Mouse (Mus musculus) heart, postnatal 0 days (tissue): ENCODE results near the gene Nrxn1. TPM values are rescaled to one million over a fixed set of nuclear protein-coding genes. Genes with fewer than 3 reads are reported as not detected.

ENCODE experiments used
- ATAC-seq: fragments of 200-750 bp; cut with Nextera tagmentation; 2 replicates; pipeline ENCODE4 v1.8.0; 2017; ENCODE audit warnings: low read depth, moderate number of reproducible peaks, moderate library complexity; ENCODE audit not compliant: insufficient read depth
- DNase-seq: peaks from one replicate; pipeline ENCODE4 v3.0.0-alpha.2; 2016; ENCODE audit warnings: low spot score
- H3K27ac ChIP-seq: fragments of 300-500 bp; sonication (generic); 2 replicates; pipeline ENCODE4 v1.5.1; 2014; ENCODE audit warnings: low read depth, mild to moderate bottlenecking
- H3K27me3 ChIP-seq: fragments of 300-500 bp; sonication (generic); 2 replicates; pipeline ENCODE4 v1.6.1; 2014; ENCODE audit warnings: low read length, mixed read lengths; ENCODE audit not compliant: control insufficient read depth, insufficient read depth
- H3K36me3 ChIP-seq: fragments of 300-500 bp; sonication (generic); replicated peaks from 2 replicates; pipeline ENCODE4 v1.6.1; 2014; ENCODE audit warnings: low read length, mixed read lengths; ENCODE audit not compliant: control insufficient read depth, insufficient read depth
- H3K4me1 ChIP-seq: fragments of 300-500 bp; sonication (generic); 2 replicates; pipeline ENCODE4 v1.6.1; 2014; ENCODE audit warnings: antibody characterized with exemption; ENCODE audit not compliant: control insufficient read depth, insufficient read depth
- H3K4me2 ChIP-seq: fragments of 300-500 bp; sonication (generic); 2 replicates; pipeline ENCODE4 v1.6.1; 2014; ENCODE audit warnings: low read depth, mild to moderate bottlenecking, low read length, moderate library complexity
- H3K4me3 ChIP-seq: fragments of 300-500 bp; sonication (generic); 2 replicates; pipeline ENCODE4 v1.5.1; 2014; ENCODE audit warnings: low read depth, low read length
- H3K9ac ChIP-seq: fragments of 300-500 bp; sonication (generic); replicated peaks from 2 replicates; pipeline ENCODE4 v1.6.1; 2014; ENCODE audit warnings: low read depth, low read length, mixed read lengths
- H3K9me3 ChIP-seq: fragments of 300-500 bp; sonication (generic); replicated peaks from 2 replicates; pipeline ENCODE4 v1.6.1; 2016; ENCODE audit warnings: low read length; ENCODE audit not compliant: control insufficient read depth
- CTCF ChIP-seq: IDR thresholded peaks from 2 replicates; pipeline ENCODE4 v1.5.1; 2016; ENCODE audit warnings: antibody characterized with exemption, control low read depth, low read depth
- EP300 ChIP-seq: IDR thresholded peaks from 2 replicates; pipeline ENCODE4 v1.6.1; 2016; ENCODE audit warnings: antibody characterized with exemption, low read depth
- WGBS: fragments of 180-500 bp; shearing (Covaris S2); extraction: QIAGEN DNeasy Blood & Tissue Kit; methylation state at CpG from one replicate; pipeline ENCODE4 v1.1.7; 2014; 5-methylcytosine and 5-hydroxymethylcytosine counted together
- polyA plus RNA-seq: library from polyadenylated mRNA; unstranded; fragments of >200 nt; fragmentation: Nextera tagmentation; extraction: Ambion mirVana; gene quantifications from 2 replicates; pipeline ENCODE4 v1.2.1, GENCODE M21; 2015
- total RNA-seq: library from RNA; depleted of rRNA; stranded (reverse); fragments of >200 nt; gene quantifications from 2 replicates; pipeline ENCODE4 v1.2.3, GENCODE M21; 2014; ENCODE audit warnings: low replicate concordance

Gene Nrxn1
- total and polyA plus RNA-seq, 2 experiments from 2014 or later: 1.1 to 4.1 TPM

- no peak for DNase-seq
- TF ChIP-seq EP300 (no peak), CTCF (no peak)
- H3K27me3 ChIP-seq: no peaks in the 10 kb centered on the region
- no peak overlapping the region for H3K4me2 ChIP-seq
- WGBS: 69% methylated on average over 2 of the region's 2 CpGs
- H3K36me3 ChIP-seq: no peaks in the 10 kb centered on the region
- H3K4me1 ChIP-seq: no peaks in the 10 kb centered on the region
- H3K27ac ChIP-seq: no peak overlapping the region
- no peaks in the 10 kb centered on the region for H3K9me3 ChIP-seq
- no peak overlapping the region for H3K4me3 ChIP-seq
- ATAC-seq: no peak
- H3K9ac ChIP-seq: no peak overlapping the region
Measured at GRCm38 (mm10) chr17:90808256-90808655, 284.6 kb downstream of the Nrxn1 start.

DNA sequence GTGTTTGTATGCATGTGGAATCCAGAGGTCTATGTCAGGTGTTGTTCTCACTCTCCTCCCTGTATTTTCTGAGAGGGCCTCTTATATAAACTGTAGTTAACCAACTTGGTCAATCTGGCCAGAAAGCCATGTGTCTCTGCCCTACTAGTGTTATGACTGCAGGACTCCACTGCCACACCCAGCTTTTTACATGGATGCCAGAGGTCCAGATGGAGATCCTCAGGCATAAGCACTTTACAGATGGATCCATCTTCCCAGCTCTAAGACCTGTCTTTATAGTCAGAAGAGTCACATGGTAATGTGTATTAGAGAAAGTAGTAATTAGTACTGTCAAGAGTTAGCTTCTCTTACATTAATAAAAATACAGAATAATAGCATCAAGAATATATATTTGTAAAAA lies 285.7 kb downstream of the Nrxn1 start:
- Histone ChIP-seq H3K27ac (no peak overlapping the region), H3K36me3 (no peaks in the 10 kb centered on the region), H3K4me3 (no peak overlapping the region), H3K9ac (no peak overlapping the region), H3K4me1 (no peaks in the 10 kb centered on the region), H3K27me3 (no peaks in the 10 kb centered on the region), H3K4me2 (no peak overlapping the region), H3K9me3 (no peaks in the 10 kb centered on the region)
- no peak for ATAC-seq
- no peak for DNase-seq
- no peak for TF ChIP-seq CTCF
- no peak for TF ChIP-seq EP300

GRCm38 (mm10) chr17:90798689-90799088 lies 294.2 kb downstream of the Nrxn1 start:
- H3K27me3 ChIP-seq: no peaks in the 10 kb centered on the region
- no peak overlapping the region for H3K4me3 ChIP-seq
- no peak overlapping the region for H3K9ac ChIP-seq
- WGBS: 58% methylated on average over 2 of the region's 2 CpGs
- TF ChIP-seq CTCF (no peak), EP300 (no peak)
- no peaks in the 10 kb centered on the region for H3K4me1 ChIP-seq
- no peaks in the 10 kb centered on the region for H3K9me3 ChIP-seq
- H3K27ac ChIP-seq: no peak overlapping the region
- H3K36me3 ChIP-seq: no peaks in the 10 kb centered on the region
- no peak for ATAC-seq
- no peak for DNase-seq
- no peak overlapping the region for H3K4me2 ChIP-seq

DNA sequence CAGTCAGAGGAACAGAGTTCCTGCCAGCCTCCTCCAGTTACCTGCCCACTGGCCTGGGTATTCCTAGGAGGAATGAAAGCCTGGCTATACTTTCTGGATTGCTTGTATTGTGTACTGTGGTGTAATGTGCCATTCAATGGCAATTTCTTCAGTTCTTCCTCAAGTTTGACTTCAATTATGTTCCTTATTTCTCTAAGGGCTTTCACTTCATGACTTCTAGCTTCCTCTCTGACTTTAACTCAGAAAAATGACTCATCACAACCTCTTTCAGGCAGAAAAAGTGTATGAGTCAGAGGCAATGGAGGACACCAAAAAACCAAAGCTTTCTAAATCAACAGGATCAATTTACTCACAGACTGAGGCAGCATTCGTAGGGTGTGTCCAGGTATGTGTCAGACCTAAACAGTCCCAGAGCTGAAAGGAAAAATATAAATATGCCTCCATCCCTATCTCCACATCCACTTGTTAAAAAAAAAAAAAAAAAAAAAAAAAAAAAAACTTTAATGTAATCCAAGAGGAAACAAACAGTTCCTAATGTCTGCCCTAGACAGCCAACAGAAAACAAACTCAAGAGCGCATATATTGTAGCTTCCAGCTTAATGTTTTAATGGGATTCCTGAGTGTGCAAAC lies 295.1 kb downstream of the Nrxn1 start:
- H3K27me3 ChIP-seq: no peaks in the 10 kb centered on the region
- no peak overlapping the region for H3K9ac ChIP-seq
- no peaks in the 10 kb centered on the region for H3K36me3 ChIP-seq
- H3K27ac ChIP-seq: no peak overlapping the region
- no peak for TF ChIP-seq EP300
- no peak for TF ChIP-seq CTCF
- H3K4me1 ChIP-seq: no peaks in the 10 kb centered on the region
- WGBS: 82% methylated on average over 2 of the region's 2 CpGs
- no peaks in the 10 kb centered on the region for H3K9me3 ChIP-seq
- no peak for ATAC-seq
- DNase-seq: no peak
- H3K4me2 ChIP-seq: no peak overlapping the region
- no peak overlapping the region for H3K4me3 ChIP-seq

DNA sequence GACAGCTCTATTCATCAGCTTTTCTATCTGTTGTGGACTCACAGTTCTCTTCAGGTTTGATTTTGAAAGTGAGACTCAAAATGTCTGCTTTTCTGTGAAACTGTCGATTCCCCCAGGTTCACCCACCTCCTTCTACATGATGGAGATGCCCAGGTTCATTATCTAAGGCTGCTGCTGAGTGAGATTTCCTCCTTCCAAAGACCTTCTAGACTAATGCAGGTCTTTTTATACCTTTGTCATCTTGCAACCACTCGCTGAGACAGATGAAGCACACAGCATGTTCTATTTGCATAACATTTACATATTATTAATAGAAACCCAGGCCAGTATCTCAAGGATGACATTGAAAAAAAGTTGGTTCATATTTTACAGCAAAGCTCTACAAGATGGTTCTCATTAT lies 295.9 kb downstream of the Nrxn1 start:
- H3K27ac ChIP-seq: no peak overlapping the region
- DNase-seq (no peak), ATAC-seq (no peak)
- H3K9me3 ChIP-seq: no peaks in the 10 kb centered on the region
- H3K9ac ChIP-seq: no peak overlapping the region
- no peaks in the 10 kb centered on the region for H3K27me3 ChIP-seq
- WGBS: 70% methylated on average over 2 of the region's 2 CpGs
- no peak overlapping the region for H3K4me3 ChIP-seq
- H3K4me1 ChIP-seq: no peaks in the 10 kb centered on the region
- H3K36me3 ChIP-seq: no peaks in the 10 kb centered on the region
- TF ChIP-seq EP300: no peak
- no peak overlapping the region for H3K4me2 ChIP-seq

DNA sequence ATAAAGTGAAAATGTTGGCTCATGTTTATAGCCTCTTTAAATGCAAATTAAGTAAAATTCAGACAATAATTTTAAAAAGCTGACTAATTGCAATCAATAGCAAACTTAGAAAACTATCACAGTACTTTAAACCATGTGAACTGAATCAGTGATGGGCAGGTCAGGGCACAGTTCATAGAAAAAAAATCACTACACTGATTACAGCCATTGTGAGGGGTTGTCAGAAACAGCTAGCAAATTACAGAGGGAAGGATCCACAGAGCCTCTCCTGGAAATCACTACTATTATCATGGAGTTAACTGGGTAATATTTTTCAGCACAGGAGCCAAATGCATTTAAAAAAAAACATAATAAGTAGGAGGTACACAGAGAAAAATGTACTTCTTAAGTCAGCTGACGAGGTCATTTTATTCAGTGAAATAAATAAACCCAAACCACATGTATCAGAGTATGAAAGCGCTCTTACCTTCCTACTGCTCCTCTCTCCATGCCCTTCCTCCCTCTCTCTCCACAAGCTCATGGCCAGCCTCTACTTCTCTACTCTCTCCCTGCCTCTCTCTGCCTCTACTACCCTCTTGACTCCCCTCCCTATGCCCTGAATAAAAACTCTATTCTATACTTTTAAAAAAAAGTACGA lies 304.3 kb downstream of the Nrxn1 start:
- no peaks in the 10 kb centered on the region for H3K27me3 ChIP-seq
- no peaks in the 10 kb centered on the region for H3K9me3 ChIP-seq
- DNase-seq (no peak), ATAC-seq (no peak)
- TF ChIP-seq CTCF: no peak
- TF ChIP-seq EP300: no peak
- no peaks in the 10 kb centered on the region for H3K4me1 ChIP-seq
- no peak overlapping the region for H3K27ac ChIP-seq
- H3K4me2 ChIP-seq: no peak overlapping the region
- no peak overlapping the region for H3K9ac ChIP-seq
- 66% methylated on average over 3 of the region's 3 CpGs for WGBS
- no peaks in the 10 kb centered on the region for H3K36me3 ChIP-seq
- no peak overlapping the region for H3K4me3 ChIP-seq
